Mouse (Mus musculus) mouse embryonic stem cell (cell line): ENCODE data around the gene Arhgef7.

ENCODE experiments used
- in situ Hi-C, 2 experiments: fragments of 300-500 bp; cut with MboI; formaldehyde crosslinking; loops; 1 replicate in 1 of 2; 3 replicates in 1 of 2; pipeline ENCODE4 v1.14.3; 2019 to 2020; ENCODE audit warnings: low sequenced_read_pairs in 2 of 2, low pct_unique_long_range_greater_than_20kb in 1 of 2, mixed read lengths in 1 of 2; ENCODE audit not compliant: unreplicated experiment in 1 of 2

The Arhgef7 gene

GRCm38 (mm10) chr8:11810426-11810825, 82.9 kb downstream of the Arhgef7 start:
- in situ Hi-C loops, result no loop called here

- in situ Hi-C loops, result no loop called here
Measured at GRCm38 (mm10) chr8:11813801-11814200, 86.3 kb downstream of the Arhgef7 start.

GRCm38 (mm10) chr8:11815206-11815605, 87.7 kb downstream of the Arhgef7 start:
- in situ Hi-C loops, result no loop called here

GRCm38 (mm10) chr8:11820136-11820535, 92.6 kb downstream of the Arhgef7 start:
- in situ Hi-C loops, result no loop called here

- in situ Hi-C loops, result no loop called here
Measured at GRCm38 (mm10) chr8:11820568-11820967, 93.0 kb downstream of the Arhgef7 start.

- in situ Hi-C loops, result no loop called here
Measured at GRCm38 (mm10) chr8:11821451-11822206, 94.1 kb downstream of the Arhgef7 start.

GRCm38 (mm10) chr8:11822550-11823060, 95.1 kb downstream of the Arhgef7 start:
- in situ Hi-C loops, result no loop called here

GRCm38 (mm10) chr8:11825756-11826155, 98.2 kb downstream of the Arhgef7 start:
- in situ Hi-C loops, result no loop called here

GRCm38 (mm10) chr8:11827312-11827711, 99.8 kb downstream of the Arhgef7 start:
- in situ Hi-C loops, result no loop called here

- in situ Hi-C loops, result no loop called here
Measured at GRCm38 (mm10) chr8:11830214-11831046, 102.9 kb downstream of the Arhgef7 start.

GRCm38 (mm10) chr8:11831174-11831573, 103.7 kb downstream of the Arhgef7 start:
- in situ Hi-C loops, result no loop called here

GRCm38 (mm10) chr8:11831939-11832338, 104.4 kb downstream of the Arhgef7 start:
- in situ Hi-C loops, result no loop called here

GRCm38 (mm10) chr8:11833157-11833556, 105.6 kb downstream of the Arhgef7 start:
- in situ Hi-C loops, result no loop called here

- in situ Hi-C loops, result no loop called here
Measured at GRCm38 (mm10) chr8:11834200-11834599, 106.7 kb downstream of the Arhgef7 start.

GRCm38 (mm10) chr8:11834691-11835090, 107.2 kb downstream of the Arhgef7 start:
- in situ Hi-C loops, result no loop called here

- in situ Hi-C loops, result no loop called here
Measured at GRCm38 (mm10) chr8:11840174-11840573, 112.7 kb downstream of the Arhgef7 start, which contains the start of gene Tex29. Gene Tex29 (plus strand): TSS chr8:11840474.

- in situ Hi-C loops, result no loop called here
Measured at GRCm38 (mm10) chr8:11841571-11841970, 114.0 kb downstream of the Arhgef7 start.

GRCm38 (mm10) chr8:11842757-11843156, 115.2 kb downstream of the Arhgef7 start:
- in situ Hi-C loops, result no loop called here

GRCm38 (mm10) chr8:11843677-11844315, 116.3 kb downstream of the Arhgef7 start:
- in situ Hi-C loops, result no loop called here
